Mouse (Mus musculus) inflammation-experienced regulatory T-cells, adult 6 months (primary cell): ENCODE data around the gene Dhtkd1. TPM values are rescaled to one million over a fixed set of nuclear protein-coding genes. Genes with fewer than 3 reads are reported as not detected.

Experiments
- ATAC-seq: one replicate; pipeline ENCODE4 v1.8.0; 2017
- polyA plus RNA-seq, 3 experiments: library from polyadenylated mRNA; unstranded; fragments of 100-300 nt; shearing (Covaris generic); gene quantifications; one replicate each; pipeline ENCODE4 v1.2.1; 2017

Gene Dhtkd1
- polyA plus RNA-seq, 3 experiments from 2014 or later: 0.12 to 0.33 TPM; not detected in 1

DNA sequence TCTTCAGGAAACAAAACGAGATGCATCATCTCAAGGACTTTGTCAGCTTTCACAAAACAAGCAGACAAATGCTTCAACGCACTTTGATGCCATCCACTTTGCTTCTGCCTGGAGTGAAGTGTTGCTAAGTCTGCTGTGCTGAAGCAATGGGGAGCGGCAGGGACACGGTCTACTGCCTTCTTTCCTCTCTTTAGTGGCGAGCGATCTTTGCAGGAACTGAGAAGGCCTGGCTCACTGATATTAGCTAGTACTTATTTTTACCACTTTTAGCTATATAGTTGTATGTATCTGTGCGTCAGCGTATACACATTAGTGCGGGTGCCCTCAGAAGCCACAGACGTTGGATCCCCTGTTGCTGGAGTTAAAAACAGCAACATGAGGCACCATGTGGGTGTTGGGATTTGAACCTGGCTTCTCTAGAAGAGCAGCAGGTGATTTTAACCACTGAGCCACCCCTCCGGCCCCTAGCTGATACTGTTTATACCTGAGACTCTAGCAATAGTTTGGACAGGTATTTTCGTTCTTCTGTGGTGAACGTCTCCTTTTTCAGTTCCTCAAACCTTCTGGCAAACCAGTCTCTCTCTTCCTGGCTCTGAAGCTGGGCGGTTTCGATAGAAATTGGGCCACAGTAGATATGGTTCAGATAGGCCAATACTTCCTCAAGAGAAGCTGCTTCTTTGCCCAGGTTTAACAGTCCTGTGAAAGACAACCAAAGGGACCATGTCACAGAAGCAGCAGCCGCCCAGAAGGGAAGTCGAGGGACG lies 12.1 kb downstream of the Dhtkd1 start:
- ATAC-seq: no peak

DNA sequence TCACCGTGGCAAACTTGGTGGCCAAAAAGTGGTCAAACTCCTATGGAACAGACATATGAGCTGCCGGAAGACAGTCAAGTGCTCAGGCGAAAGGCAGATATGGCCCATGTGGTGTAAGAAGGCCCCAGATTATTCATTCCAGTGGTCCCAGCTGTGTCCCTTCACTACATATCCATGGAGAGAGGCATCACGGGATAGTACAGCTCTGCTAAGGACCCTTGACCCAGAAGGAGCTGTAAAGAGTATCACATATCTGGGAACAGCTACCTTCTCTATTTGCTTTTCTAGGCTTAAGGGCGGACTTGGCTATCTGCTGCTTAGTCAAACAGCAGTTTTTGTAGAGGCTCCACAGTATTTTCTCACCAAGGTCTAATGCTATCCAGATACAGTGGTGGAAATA lies 12.8 kb downstream of the Dhtkd1 start:
- ATAC-seq: no peak

DNA sequence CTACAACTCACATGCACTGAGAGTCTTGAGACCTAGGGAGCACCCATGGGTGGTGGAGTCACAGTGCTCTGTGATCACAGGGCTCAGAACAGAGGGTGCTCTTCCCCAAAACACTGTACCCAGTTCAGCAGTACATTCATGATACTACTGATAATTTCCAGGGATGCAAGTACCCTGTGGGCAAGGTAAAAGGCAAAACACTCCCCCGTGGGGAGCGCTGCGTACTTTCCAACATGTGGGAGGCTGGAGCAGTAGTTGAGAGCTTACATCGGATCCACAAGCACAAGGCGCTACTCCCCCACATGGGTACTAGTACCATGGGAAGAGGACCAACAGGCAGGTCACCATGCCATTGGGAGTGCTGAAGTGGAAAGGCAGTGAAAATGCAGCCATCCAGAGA lies 15.1 kb downstream of the Dhtkd1 start:
- ATAC-seq: no peak

DNA sequence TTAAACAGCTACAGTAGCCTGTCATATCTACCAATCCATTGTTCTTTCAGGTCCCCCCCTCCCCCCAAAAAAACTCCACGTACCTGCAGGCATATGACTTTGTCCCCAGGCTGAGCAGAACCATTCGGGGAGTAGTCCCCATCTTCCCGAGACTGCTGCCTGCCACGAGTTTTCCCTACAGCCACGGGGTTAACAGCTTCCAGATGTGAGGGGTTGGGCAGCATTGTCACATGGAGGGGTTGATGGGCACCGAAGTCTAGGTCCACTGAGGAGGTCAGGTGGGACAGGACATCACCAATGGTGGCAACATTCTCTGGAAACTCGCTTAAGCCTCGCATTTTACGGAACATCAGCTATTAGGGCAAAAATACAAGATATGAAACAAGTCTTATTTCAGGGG lies 18.8 kb downstream of the Dhtkd1 start:
- ATAC-seq: no peak

DNA sequence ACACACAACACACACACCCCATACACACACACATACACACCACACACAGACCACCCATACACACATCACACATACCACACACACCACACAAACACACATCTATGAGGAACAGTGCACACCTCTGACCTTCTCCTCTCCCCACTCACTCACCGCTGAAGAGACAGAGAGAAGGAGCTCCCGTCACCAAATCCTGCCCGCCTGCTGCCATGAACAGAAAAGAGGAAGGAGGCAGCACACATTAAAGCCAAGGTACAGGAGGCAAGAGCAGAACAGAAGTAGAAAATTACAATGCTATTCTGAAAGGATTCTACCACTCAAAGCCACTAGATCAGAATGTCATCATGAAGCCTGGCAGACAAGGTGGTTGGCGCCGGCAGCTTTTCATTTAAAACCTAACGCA lies 19.8 kb downstream of the Dhtkd1 start:
- no peak for ATAC-seq

DNA sequence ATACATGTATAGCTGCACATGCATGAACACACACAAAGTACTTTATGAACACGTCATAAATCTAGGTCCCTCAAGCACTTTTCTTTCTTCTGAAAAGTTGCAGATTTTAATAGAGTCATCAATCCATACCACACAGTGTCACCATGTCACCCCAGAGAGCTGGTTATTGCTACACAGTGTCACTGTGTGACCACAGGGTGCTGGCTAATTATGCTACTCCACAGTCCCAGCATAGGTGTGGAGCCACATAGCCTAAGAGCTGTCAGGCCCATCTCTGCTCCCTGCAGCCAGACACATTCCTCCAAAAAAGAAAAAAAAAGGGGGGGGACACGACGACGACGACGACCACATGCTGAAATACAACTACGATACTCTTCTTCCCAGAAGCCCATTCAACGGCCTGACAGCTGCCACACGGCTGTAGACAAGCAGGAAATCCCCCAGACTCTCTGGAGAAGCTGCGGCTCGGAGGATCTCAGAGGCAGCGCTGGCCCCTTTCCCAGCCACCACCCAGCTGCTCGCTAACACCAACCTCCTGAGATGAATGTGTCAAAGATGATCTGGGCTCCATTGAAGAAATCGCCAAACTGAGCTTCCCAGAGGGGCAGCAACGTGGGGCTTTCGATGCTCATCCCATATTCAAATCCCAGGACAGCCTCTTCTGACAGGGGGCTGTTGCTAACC lies 31.2 kb downstream of the Dhtkd1 start:
- no peak for ATAC-seq

DNA sequence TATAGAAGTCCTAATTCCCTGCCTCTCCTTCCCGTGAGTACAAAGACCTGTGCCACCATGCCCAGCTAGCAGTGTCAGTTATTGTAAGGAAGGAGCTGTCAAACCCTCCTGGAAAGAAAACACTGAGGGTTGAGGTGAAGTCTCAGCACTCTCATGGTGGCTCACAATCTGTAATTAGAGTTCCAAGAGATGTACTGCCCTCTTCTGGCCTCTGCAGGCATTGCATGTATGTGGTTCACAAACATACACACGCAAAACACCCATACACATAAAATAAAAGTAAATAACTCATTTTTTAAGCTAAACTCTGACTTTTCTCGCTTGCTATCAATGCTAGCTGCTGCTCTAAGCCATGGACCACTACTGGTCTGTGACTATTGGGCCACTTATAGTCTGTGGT lies 36.0 kb downstream of the Dhtkd1 start:
- peak; percentile 52 for ATAC-seq

DNA sequence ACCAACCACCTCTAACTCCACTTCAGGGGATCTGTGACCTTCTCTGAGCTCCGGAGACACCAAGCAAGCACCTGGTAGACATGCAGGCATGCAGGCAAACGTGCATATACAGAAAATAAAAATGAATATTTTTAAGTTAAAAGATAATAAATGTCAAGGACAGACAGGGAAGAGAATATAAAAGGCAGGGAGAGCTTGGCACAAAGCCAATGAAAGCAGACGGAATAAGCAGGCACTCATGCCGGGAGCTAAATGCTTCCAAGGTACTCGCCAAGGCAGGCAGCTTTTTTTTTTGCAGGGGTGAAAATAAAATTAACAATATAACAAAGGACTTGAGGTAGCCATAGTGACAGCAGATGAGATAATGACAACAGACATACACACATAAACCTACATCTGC lies 36.5 kb downstream of the Dhtkd1 start:
- no peak for ATAC-seq

DNA sequence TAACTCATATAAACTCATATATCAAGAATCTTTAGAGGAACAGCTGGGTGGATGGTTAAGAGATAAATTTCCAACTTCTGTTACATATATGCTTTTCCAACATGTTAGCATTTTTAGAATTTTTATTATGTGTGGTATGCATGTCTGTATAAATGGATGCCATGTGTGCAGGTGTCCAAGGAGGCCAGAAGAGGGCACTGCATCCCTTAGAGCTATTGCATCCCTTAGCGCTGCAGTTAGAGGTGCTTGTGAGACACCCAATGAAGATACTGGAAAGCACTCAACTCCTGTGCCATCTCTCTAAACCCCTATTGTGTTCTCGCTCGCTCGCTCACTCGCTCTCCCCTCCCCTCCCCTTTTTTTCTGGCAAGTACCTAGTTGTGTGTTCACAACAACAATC lies 42.4 kb downstream of the Dhtkd1 start:
- ATAC-seq: no peak

DNA sequence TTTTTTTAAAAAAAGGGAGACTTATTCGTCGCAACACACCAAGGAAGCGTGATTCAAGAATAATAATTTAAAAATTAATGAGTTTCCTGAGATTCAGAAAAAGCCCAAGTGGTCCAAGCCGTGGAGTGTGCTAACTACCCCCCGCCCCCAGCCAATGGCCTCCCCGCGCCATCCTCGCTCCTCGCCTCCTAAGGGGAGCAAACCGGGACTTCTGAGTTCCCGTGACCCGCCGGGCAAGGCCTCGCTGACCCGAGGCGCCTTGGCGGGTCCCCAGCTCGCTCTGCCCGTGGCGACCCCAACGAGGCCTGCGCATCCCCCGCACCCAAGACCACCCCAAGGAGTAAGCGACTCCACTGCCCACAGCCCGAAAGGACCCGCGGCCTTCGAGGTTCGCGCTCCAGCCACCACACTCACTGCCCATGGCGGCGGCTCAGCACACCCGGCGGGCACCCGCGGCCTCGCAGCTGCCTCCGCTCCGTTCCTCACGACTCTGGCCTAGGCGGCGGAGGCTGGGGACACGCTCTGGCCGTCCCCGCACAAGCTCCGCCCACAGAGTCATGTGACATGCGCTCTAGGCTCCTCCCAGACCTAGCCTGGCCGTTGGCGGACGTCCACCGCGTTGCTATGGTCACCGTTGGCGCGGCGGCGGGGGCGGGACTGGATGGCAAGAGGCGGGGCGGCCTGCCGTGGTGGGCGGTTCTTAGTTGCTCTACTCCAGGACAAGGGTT lies 47.6 kb downstream of the Dhtkd1 start, which contains the start of gene Sec61a2:
TSS of gene Sec61a2 (minus strand) at position 590 of the 728 bp plus-strand sequence.
- ATAC-seq: peak; percentile 97

DNA sequence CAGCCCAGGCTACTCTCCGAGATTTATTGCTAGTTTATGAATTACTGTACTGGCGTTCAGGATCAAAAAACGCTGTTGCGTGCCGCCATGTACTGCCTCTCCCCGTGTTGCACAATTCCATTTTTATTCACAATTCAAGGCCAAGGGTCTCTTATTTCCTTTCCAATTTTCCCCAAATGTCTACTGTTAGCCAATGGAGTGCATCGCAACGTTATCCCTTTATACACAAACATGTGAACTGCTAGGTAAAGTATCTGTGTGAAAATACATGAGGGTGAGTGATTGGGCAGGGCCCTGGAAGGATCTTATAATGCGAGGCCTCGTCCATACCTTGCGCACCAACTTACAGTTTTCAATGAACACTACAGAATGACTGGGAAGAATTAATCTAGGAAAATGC lies 48.3 kb downstream of the Dhtkd1 start:
- ATAC-seq: no peak

DNA sequence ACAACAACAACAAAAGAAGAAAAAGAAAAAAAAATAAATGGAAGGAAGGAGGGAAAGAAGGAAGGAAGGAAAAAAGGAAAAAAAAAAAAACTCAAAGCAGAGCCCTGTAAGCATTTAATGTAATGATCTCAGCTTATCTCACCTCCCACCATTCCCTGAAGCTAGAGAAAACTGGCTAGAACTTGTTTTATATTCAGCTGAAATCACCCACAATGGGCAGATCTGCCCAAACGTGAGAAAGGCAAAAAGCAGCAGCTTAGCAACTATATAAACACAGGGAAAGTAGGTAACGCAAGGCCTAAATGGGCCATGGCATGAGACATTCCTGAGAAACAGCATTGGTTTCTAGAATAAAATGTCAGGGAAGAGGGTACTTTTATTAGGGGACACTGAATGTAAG lies 53.2 kb downstream of the Dhtkd1 start:
- no peak for ATAC-seq

DNA sequence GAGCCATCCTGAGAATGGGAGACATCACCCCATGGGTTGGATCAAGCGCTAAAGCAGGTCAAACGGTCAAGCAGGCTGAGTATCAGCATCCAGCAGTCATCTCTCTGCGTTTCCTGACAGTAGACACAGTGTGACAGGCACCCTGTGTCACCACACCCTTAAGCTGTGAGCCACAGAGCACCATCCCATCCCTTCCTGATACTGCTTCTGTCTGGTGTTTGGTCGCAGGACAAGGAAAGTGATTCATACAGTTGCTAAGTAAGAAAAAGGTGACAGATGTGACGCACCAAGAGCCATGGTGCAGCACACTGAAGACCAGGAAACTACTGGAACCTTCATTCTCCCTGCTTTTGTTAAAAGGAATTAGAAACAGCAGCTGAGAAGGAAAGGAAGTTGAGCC lies 53.7 kb downstream of the Dhtkd1 start:
- ATAC-seq: no peak

DNA sequence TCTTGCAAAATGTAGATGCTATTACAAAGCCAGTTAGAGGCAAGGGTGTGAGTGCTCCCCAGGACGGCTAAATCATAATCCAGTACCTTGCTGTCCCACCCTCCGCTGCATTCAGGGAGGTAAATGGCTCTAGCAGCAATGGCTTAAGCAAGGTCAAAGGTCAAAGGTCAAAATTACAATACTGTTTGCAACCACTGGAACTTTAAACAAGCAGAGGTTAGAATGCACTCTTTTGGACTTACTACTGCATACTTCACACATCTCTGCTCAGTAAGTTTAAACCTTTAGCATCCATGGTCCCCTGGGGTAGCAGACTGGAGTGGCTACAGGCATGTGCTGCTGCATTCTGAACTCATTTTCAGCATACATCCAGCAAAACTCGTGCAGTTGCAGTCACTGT lies 65.1 kb downstream of the Dhtkd1 start:
- no peak for ATAC-seq

DNA sequence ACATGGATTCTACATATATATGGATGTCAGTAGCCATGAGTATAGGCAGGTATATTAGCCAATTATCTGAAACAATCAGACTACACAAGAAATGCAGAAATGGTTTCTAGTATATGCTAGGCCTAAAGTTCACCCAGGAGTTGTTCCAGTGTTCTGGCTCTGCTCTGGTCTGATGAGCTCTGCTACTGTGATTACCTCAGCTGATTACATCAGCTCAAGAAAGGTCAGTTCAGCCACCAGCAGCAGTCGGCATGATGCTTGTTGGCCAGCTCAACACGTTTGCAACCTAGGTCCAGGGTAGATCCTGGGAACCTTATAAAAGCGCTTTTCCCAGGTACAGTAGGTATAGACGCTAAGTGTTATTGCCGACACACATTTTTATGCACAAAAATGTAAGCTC lies 72.8 kb downstream of the Dhtkd1 start:
- no peak for ATAC-seq

DNA sequence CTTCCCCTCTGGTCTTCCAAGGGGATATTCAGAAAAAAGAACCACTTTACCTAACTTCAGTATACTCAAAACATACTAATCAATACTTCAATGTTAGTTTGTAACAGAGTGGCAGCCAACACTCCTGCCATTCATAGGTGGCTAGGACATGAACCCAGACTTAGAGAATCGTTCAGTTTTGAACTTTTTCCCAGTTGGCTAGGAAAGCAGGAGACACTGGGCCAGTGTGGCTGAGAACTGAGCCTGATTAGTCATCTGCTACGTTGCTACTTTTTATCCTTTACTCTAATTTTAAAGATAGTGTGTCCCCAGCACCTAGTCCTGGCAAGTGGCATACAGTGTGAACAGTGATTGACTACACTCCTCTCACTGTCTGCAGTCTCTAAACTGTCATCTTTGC lies 74.9 kb downstream of the Dhtkd1 start:
- no peak for ATAC-seq

DNA sequence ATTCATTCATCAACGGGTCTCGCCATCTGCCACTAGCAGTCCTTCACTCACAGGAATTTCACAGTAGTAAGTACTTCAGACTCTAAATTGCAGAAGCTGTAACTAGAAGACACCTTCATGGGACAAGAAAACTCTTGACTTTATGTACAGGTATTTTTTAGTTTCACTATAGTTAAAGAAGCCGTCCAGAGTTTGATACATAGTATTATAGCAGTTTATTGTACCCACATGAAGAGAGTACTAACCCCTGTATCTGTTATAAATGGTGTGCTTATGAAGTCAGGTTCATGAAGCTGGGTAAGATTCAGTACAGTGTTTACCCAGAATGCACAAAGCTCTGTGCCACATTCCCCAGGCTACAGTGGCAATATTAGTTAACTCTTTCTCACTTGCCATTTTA lies 79.8 kb downstream of the Dhtkd1 start, which contains the start of gene Gm13199:
TSS of gene Gm13199 (minus strand) at position 101 of the 400 bp plus-strand sequence.
- ATAC-seq: no peak

DNA sequence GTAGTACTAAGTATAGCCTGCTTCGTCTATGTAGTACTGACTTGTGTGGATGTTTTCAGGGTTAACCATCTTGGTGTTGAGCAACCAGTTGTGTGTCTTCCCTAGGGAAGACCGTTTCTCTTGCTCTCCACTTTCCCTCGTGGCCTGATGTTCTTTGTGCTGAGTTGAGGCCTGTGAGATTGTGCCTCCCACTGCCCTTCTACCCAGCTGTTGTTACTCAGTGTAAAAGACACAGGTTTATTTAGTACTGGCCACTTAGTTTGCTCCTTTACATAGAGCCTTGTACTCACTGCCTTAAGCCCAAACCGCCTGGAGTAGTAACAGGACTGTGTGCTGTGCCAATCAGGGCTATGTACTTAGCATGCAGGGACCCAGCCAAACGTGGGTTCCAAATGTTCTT lies 90.7 kb downstream of the Dhtkd1 start:
- ATAC-seq: no peak

DNA sequence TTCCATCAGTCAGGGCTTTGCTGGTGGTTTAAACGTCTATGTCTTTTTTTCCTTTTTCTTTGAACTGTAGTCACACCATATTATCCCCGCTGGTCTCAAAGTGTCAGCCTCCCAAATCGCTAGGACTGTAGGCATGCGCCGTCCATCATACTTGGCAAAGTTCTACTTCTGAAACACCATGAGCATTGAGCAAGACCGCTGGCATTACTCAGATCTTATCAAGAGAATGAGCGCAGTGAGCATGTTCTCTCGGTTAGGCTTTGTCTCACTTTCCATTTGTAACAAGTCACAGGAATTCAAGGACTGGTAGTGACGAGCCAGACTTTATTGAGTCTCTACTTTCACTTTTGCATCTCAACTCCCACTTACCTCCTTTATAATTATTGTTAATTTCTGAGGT lies 91.5 kb downstream of the Dhtkd1 start:
- ATAC-seq: no peak
